Mouse (Mus musculus): ENCODE measurements around the gene Smlr1. TPM values are rescaled to one million over a fixed set of nuclear protein-coding genes. Genes with fewer than 3 reads are reported as not detected.

Gene Smlr1
- total RNA-seq, 2 experiments from 2014 or later, result not detected

- ATAC-seq (replicated peaks; ENCODE audit: low FRiP score, poor library complexity, severe bottlenecking), result no peak
Observed at GRCm38 (mm10) chr10:25503250-25503649, 32.8 kb downstream of the Smlr1 start.

DNA sequence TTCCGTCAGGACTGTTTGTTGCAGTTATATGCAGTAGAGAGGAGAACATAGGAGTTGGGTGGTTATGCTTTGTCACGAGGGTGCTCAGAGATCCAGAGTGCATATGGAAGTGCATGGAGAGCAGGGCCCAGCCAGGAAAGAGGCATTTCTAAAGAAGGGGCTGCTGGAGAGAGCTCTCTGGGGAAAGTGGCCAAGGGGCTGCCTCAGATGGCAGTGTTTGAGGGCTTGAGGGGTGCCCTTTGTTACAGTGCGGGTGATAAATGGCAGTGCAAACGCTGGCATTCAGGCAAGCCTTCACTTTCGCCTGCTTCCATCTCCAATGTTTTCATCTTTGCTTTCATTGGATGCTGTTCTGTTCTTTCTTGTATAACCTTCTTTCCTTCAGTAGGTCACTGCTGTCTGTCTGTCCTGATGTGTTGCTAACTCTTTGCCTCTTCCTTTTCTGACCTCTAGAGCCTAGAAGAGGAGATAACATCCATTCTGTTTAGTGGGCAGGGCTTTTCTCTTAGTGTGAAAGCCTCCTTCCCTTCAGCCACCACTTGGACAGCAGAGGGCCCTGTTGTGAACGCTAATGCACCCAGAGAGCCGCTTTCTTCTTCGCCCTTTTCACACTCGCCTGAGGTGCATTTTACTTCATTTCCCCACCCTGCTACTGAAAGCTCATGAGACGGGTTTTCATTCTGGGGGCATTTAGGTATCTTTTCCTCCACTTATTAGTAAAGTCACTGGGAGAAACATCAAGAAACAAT lies 36.6 kb downstream of the Smlr1 start:
- ATAC-seq (replicated peaks; ENCODE audit: low FRiP score, poor library complexity, severe bottlenecking), result no peak

DNA sequence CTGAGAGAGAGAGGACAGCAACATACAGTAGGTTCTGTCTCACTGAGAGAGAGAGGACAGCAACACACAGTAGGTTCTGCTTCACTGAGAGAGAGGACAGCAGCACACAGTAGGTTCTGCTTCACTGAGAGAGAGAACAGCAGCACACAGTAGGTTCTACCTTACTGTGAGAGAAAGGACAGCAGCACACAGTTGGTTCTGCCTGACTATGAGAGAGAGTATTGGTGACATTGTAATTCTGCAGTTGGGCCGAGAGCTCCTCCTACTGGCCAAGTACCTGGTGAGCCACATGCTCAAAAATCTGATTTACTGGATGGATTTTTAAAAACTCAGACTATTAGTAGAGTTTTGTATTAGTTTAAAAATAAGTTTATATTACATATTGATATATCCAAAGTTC lies 47.6 kb downstream of the Smlr1 start:
- no peak for ATAC-seq (replicated peaks; ENCODE audit: low FRiP score, poor library complexity, severe bottlenecking)

DNA sequence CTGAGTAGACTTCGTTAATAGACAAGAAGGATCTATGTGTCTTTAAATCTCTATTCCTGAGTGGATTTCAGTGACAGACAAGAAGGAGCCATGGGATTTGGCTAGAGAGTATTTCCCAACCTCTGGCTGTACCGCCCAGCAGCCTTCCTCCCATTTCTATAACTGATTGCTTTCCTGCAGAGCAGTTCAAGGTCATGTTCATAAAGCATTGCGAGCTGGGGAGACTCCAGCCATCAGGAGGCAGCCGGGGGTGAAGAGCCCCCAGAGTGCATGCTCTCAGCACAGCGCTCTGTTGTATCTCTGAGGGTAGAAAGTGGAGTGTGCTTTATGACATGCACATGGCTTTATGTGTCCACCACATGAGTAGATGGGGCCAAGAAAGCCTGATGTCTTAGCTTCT lies 53.3 kb downstream of the Smlr1 start:
- ATAC-seq (replicated peaks; ENCODE audit: low FRiP score, poor library complexity, severe bottlenecking), result no peak

DNA sequence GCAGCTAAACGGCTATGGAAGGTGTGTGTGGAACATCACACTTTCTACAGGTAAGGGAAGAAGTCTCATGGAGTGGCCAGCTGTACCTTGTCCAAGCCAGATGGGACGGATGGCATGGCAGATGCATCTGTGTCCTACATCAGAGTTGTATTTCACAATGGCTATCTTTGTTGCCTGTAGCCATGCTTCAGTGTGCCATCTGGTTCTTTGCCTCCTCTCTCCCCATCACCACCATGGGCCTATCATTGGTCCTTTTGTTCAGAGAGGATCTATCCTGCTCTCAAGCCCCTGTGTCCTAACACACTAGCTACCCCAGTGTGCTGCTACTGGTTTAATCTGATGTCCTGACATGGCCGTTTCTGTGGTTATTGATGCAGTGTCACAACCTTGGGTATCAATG lies 56.4 kb downstream of the Smlr1 start:
- no peak for ATAC-seq (replicated peaks; ENCODE audit: low FRiP score, poor library complexity, severe bottlenecking)

Other genes starting within 250 kb of the Smlr1 start
- 77.8 and 87.2 TPM in 2 replicates for gene Akap7, start 228.4 kb downstream of the Smlr1 start, total RNA-seq (2015; ENCODE audit: low replicate concordance)
- 80.0 and 82.3 TPM in 2 replicates for gene Akap7, start 228.4 kb downstream of the Smlr1 start, total RNA-seq (2017; ENCODE audit: low replicate concordance)
- 9.6 and 17.7 TPM in 2 replicates for gene Epb41l2, start 176.5 kb downstream of the Smlr1 start, total RNA-seq (2015; ENCODE audit: low replicate concordance)
- gene Epb41l2, start 176.5 kb downstream of the Smlr1 start, total RNA-seq (2017; ENCODE audit: low replicate concordance), result 7.4 and 13.5 TPM in 2 replicates

Measured in erythroid progenitor cell, adult 5-6 weeks (primary cell).